Mouse (Mus musculus) G1E (cell line): ENCODE data around the gene Wnk2. TPM values are rescaled to one million over a fixed set of nuclear protein-coding genes. Genes with fewer than 3 reads are reported as not detected.

Source experiments
- ATAC-seq: 2 replicates; pipeline ENCODE4 v1.8.0; 2016; ENCODE audit warnings: mild to moderate bottlenecking; ENCODE audit not compliant: insufficient number of reproducible peaks, poor library complexity, low FRiP score, severe bottlenecking; ENCODE audit errors: extremely low read depth
- DNase-seq: peaks from one replicate; pipeline ENCODE4 v3.0.0; 2012; ENCODE audit warnings: low spot score
- H3K27me3 ChIP-seq: 2 replicates; pipeline ENCODE4 v1.6.1; 2012; ENCODE audit warnings: mild to moderate bottlenecking, low read length, inconsistent platforms; ENCODE audit not compliant: insufficient read depth
- H3K36me3 ChIP-seq: replicated peaks from 2 replicates; pipeline ENCODE3; 2012; ENCODE audit warnings: mild to moderate bottlenecking, inconsistent platforms
- H3K4me1 ChIP-seq: 2 replicates; pipeline ENCODE4 v1.6.1; 2012; ENCODE audit warnings: low read depth, low read length, inconsistent platforms, mixed read lengths; ENCODE audit not compliant: insufficient read depth
- H3K4me3 ChIP-seq: 2 replicates; pipeline ENCODE4 v1.5.1; 2012; ENCODE audit warnings: low read depth, mild to moderate bottlenecking, inconsistent platforms, low read length, moderate library complexity, mixed read lengths
- H3K9me3 ChIP-seq: replicated peaks from 2 replicates; pipeline ENCODE4 v1.6.1; 2012; ENCODE audit warnings: inconsistent platforms
- CTCF ChIP-seq: IDR thresholded peaks from 2 replicates; pipeline ENCODE4 v1.5.1; 2012; ENCODE audit warnings: low read depth, low read length, inconsistent platforms, mixed read lengths
- GATA1 ChIP-seq: IDR thresholded peaks from 2 replicates; pipeline ENCODE4 v1.6.1; 2012; ENCODE audit warnings: borderline replicate concordance, low read length, inconsistent platforms, mixed read lengths
- GATA2 ChIP-seq: IDR thresholded peaks from 2 replicates; pipeline ENCODE4 v1.6.1; 2012; ENCODE audit warnings: low read depth, low read length, inconsistent platforms, borderline replicate concordance
- POLR2AphosphoS5 ChIP-seq: IDR thresholded peaks from 2 replicates; pipeline ENCODE4 v1.6.1; 2012; ENCODE audit warnings: low read depth, low read length, inconsistent platforms; ENCODE audit not compliant: insufficient replicate concordance
- TAL1 ChIP-seq: conservative IDR thresholded peaks from 2 replicates; pipeline ENCODE4 v1.6.1; 2012; ENCODE audit warnings: low read depth, low read length, inconsistent platforms, mixed read lengths
- polyA plus RNA-seq: library from polyadenylated mRNA; stranded (reverse); fragments of >175 nt; gene quantifications from 2 replicates; pipeline ENCODE4 v1.2.3, GENCODE M21; 2012
- total RNA-seq, 2 experiments: library from RNA; stranded (forward) in 1 of 2; stranded (reverse) in 1 of 2; fragments of 200-1000 nt in 1 of 2; fragments of >200 nt in 1 of 2; fragmentation: Nextera tagmentation in 1 of 2; gene quantifications; 2 replicates each; pipeline ENCODE4 v1.2.3; 2014 to 2017

Wnk2 gene
- total and polyA plus RNA-seq, 3 experiments = 0.05 TPM; not detected in 2

- TF ChIP-seq GATA1 (no peak), POLR2AphosphoS5 (no peak), GATA2 (no peak), CTCF (no peak), TAL1 (no peak)
- Histone ChIP-seq H3K4me1 (no peaks in the 10 kb centered on the region), H3K27me3 (peaks cover 3% of the 10 kb centered on the region; the same call in 1 of the 2 replicates), H3K4me3 (no peak overlapping the region), H3K9me3 (no peaks in the 10 kb centered on the region), H3K36me3 (no peaks in the 10 kb centered on the region)
- DNase-seq (no peak), ATAC-seq (no peak)
These were observed 51.0 kb downstream of the Wnk2 start for GRCm38 (mm10) chr13:49096826-49097225.

GRCm38 (mm10) chr13:49094667-49095066 is 53.1 kb downstream of the Wnk2 start:
- TF ChIP-seq CTCF (no peak), GATA2 (no peak), POLR2AphosphoS5 (no peak), TAL1 (no peak)
- H3K9me3 ChIP-seq = no peaks in the 10 kb centered on the region
- no peak overlapping the region for H3K4me3 ChIP-seq
- ATAC-seq = no peak
- H3K4me1 ChIP-seq = no peaks in the 10 kb centered on the region
- H3K36me3 ChIP-seq = no peaks in the 10 kb centered on the region
- DNase-seq = no peak
- peaks cover 4% of the 10 kb centered on the region; the same call in 1 of the 2 replicates for H3K27me3 ChIP-seq

- Histone ChIP-seq H3K4me1 (no peaks in the 10 kb centered on the region), H3K36me3 (no peaks in the 10 kb centered on the region), H3K9me3 (no peaks in the 10 kb centered on the region), H3K4me3 (no peak overlapping the region), H3K27me3 (peaks cover 4% of the 10 kb centered on the region; the same call in 1 of the 2 replicates)
- DNase-seq = no peak
- no peak for ATAC-seq
- no peak for TF ChIP-seq CTCF
- TF ChIP-seq TAL1 = no peak
- TF ChIP-seq POLR2AphosphoS5 = no peak
- no peak for TF ChIP-seq GATA1
- TF ChIP-seq GATA2 = no peak
These were observed 54.3 kb downstream of the Wnk2 start for GRCm38 (mm10) chr13:49093471-49093891.

DNA sequence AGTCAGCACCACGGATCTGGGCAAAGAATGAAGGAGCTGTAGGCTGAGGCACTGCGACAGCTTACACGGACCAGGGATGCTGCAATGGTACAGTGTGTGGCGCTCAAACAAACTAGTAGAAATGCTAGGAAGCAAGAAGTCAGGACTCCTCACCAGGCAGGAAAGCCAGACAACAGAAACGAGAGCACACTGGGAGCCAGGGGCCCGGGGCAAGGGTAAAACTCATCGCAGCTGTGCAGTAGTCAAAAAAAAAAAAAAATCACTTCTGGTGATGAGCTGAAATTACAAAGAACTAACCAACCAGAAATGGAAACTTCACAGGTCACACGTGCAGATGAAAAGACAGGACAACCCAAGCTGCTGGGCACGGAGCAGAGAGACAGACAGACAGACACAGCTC is 55.2 kb downstream of the Wnk2 start:
- Histone ChIP-seq H3K9me3 (no peaks in the 10 kb centered on the region), H3K36me3 (no peaks in the 10 kb centered on the region), H3K27me3 (peaks cover 4% of the 10 kb centered on the region; the same call in 1 of the 2 replicates), H3K4me1 (no peaks in the 10 kb centered on the region), H3K4me3 (no peak overlapping the region)
- DNase-seq = no peak
- TF ChIP-seq POLR2AphosphoS5 (no peak), GATA2 (no peak), TAL1 (no peak)
- ATAC-seq = no peak

DNA sequence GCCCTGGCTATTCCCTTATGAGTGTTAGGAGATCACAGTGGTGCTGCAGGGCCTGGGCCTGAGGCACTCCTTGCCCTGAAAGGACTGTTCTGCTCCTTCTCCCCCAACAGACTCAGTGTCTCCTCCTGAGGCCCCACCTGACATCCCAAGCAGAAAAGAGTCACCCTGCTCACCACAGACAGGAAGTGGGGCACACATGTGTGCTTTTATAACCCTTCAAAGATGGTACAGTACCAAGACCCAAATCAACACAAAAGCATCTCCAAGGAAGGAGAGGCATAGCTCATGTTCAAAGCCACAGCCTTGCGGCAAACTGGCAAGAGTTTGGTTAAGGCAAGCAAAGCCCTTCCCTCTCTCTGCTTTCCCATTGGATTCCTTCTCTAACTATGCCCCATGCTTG is 57.6 kb downstream of the Wnk2 start:
- ATAC-seq = no peak
- H3K4me3 ChIP-seq = no peak overlapping the region
- H3K36me3 ChIP-seq = no peaks in the 10 kb centered on the region
- DNase-seq = no peak
- peaks cover 7% of the 10 kb centered on the region; the same call in 1 of the 2 replicates for H3K27me3 ChIP-seq
- H3K9me3 ChIP-seq = no peaks in the 10 kb centered on the region
- no peak for TF ChIP-seq GATA2
- no peak for TF ChIP-seq CTCF
- TF ChIP-seq POLR2AphosphoS5 = no peak
- no peaks in the 10 kb centered on the region for H3K4me1 ChIP-seq

DNA sequence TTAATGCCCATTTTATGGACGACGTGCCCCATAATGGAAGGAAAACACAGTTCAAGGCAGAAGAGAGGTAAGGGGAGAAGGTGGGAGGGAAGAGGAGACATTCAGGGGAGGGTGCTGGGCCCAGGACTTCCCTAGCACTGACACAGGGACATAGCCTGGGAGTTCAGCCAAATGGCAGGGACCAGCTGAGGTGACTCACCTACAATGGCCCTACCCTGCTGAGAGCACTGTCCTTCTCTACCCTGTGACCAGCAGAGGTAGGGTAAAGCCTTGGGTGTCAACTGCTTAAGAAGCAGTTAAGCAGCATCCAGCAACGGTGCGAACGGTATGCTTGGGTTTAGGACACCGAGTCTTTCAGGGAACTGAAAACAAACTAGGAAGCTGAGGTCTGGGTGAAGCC is 58.9 kb downstream of the Wnk2 start:
- peaks cover 8% of the 10 kb centered on the region; the same call in 1 of the 2 replicates for H3K27me3 ChIP-seq
- ATAC-seq = no peak
- H3K4me1 ChIP-seq = no peaks in the 10 kb centered on the region
- no peak overlapping the region for H3K4me3 ChIP-seq
- DNase-seq = no peak
- H3K36me3 ChIP-seq = no peaks in the 10 kb centered on the region
- TF ChIP-seq CTCF = no peak
- no peak for TF ChIP-seq GATA1
- no peak for TF ChIP-seq TAL1
- no peak for TF ChIP-seq POLR2AphosphoS5
- no peak for TF ChIP-seq GATA2
- no peaks in the 10 kb centered on the region for H3K9me3 ChIP-seq

GRCm38 (mm10) chr13:49087420-49087819 is 60.4 kb downstream of the Wnk2 start:
- no peak for TF ChIP-seq GATA2
- TF ChIP-seq POLR2AphosphoS5 = no peak
- TF ChIP-seq CTCF = no peak
- TF ChIP-seq TAL1 = no peak

More at GRCm38 (mm10) chr13:49087420-49087819, 60.4 kb downstream of the Wnk2 start:
- ATAC-seq (no peak), DNase-seq (no peak)
- H3K4me1 ChIP-seq = no peaks in the 10 kb centered on the region
- H3K36me3 ChIP-seq = no peaks in the 10 kb centered on the region
- peaks cover 5% of the 10 kb centered on the region; the same call in 1 of the 2 replicates for H3K27me3 ChIP-seq
- H3K9me3 ChIP-seq = no peaks in the 10 kb centered on the region
- H3K4me3 ChIP-seq = no peak overlapping the region
